Mouse (Mus musculus) embryonic fibroblast, embryonic 13.5 days (primary cell): ENCODE results near the gene Ppie. TPM values are rescaled to one million over a fixed set of nuclear protein-coding genes. Genes with fewer than 3 reads are reported as not detected.
A peak's percentile ranks its signal among the peaks of the same experiment; 100 is the strongest.
"Not testable (repeated sequence)": the region's sequence is repeated elsewhere in the genome, so short reads cannot be mapped to it uniquely, and the experiment has no call there.

Experiments used
- H3K27ac ChIP-seq: 2 replicates; pipeline ENCODE4 v1.5.1; 2012; ENCODE audit warnings: low read length, control low read depth, inconsistent platforms; ENCODE audit not compliant: insufficient read depth
- H3K4me1 ChIP-seq: 2 replicates; pipeline ENCODE4 v1.6.1; 2011; ENCODE audit warnings: low read length; ENCODE audit not compliant: control insufficient read depth, insufficient read depth
- H3K4me3 ChIP-seq: 2 replicates; pipeline ENCODE4 v1.5.1; 2011; ENCODE audit warnings: mild to moderate bottlenecking, control low read depth, low read length; ENCODE audit not compliant: insufficient read depth
- CTCF ChIP-seq: IDR thresholded peaks from 2 replicates; pipeline ENCODE4 v1.5.1; 2011; ENCODE audit warnings: mild to moderate bottlenecking, control low read depth, low read length, moderate library complexity, borderline replicate concordance; ENCODE audit not compliant: insufficient read depth
- POLR2A ChIP-seq: IDR thresholded peaks from 2 replicates; pipeline ENCODE4 v1.6.1; 2011; ENCODE audit warnings: low read depth, mild to moderate bottlenecking, control low read depth, low read length, moderate library complexity
- polyA plus RNA-seq: library from polyadenylated mRNA; stranded (reverse); fragments of >200 nt; gene quantifications from 2 replicates; pipeline ENCODE4 v1.2.4, GENCODE M21; 2011; ENCODE audit warnings: low read depth; ENCODE audit not compliant: missing spikeins, insufficient read length

The Ppie gene
- polyA plus RNA-seq: 22.0 and 33.6 TPM in 2 replicates

DNA sequence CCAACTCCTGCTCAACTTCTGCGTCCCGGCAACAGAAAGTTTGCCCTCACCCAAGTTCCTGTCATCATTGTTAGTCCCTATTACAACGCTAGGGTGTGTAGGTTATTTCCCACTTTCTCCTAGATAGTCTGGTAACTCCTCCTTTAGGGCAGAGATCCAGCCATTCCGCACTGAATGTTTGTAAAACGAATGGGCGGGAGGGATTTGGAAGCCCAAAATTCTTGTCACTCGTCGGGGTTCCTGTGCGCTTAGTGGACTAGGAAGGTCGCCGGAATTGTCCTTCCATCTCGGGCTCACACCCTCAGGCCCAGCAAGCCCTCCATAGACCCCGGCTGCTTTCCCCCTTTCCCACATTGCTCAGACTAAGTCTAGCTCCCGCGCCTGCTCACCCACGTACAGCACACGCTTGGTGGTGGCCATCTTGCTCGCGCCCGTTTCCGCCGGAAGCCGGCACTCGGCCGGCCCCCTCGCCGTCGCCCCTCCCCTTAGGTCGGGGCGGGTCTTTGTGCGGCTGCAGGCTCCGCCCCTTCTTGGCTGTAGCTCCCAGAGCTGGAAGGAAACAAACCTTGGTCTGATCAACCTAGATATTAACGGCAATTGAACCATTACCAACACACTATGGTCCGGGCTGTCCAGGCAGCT, at the start of gene Ppie:
TSS of gene Ppie (minus strand) at position 439 of the 642 bp plus-strand sequence.
- Histone ChIP-seq H3K27ac (peak within 1 kb of the TSS; percentile 83), H3K4me3 (peak within 1 kb of the TSS; percentile 98), H3K4me1 (no peaks in the 10 kb centered on the region; the same call in 1 of the 2 replicates)
- TF ChIP-seq CTCF: no peak
- TF ChIP-seq POLR2A: peak; percentile 84

DNA sequence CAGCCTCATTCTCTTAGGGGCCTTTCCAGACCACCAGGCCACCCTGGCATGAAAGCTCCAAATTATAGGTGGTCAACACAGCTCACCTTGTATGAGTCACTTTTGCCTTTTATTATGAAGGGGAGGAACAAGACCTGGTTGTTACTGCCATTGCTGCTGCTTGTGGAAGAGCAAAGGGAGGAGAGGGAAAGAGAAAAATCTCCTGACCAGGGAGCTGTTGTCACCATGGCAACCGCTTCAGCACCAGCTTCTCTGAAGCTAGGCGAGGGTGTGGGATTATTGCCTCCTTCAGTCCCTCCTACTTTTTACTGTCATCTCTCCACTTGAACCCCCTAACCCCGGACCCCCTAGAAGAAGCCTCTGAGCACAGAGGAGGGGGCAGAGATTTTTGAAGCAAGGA, 45.1 kb upstream of the Ppie start:
- Histone ChIP-seq H3K27ac (no peak overlapping the region), H3K4me1 (no peaks in the 10 kb centered on the region; the same call in 1 of the 2 replicates), H3K4me3 (no peak overlapping the region)
- TF ChIP-seq CTCF (no peak), POLR2A (no peak)

DNA sequence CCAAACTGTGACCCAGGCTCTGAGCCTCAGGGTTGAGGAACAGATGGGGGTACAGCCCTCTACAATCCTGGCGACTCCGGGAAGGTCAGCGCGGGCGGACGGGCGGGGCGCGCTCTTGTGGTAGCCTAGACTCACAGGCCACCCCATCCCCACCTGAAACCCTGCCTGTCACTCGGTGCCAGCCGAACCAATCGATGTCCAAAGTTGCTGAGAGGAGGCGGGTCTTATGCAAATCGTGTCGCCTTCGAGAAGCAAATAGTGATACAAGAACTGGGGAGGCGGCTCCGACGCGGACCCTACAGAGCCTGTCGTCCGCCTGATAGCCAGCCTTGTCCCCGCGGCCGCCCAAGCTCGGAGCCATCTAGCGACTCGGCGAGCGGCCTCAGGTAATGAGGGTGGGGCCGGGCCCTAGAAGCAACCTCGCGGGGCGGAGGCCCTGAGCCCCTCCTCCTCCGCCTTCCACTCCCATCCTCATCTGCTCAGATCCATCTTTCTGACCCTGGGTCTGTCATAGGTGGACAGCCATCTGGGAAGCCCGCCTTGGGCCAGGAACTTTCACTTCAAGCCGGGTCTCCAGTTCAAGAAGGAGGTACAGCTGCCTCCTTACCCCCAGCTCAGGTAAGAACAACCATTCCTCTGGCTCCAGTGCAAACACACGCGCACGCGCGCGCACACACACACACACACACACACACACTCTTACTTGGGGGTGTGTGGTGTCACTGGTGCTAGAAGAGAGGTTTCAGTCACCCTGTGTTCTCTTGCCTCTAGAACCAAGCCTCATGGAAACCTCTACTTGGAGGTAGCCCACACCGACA, 43.7 kb upstream of the Ppie start:
- TF ChIP-seq POLR2A (no peak), CTCF (no peak)
- Histone ChIP-seq H3K4me1 (no peaks in the 10 kb centered on the region; the same call in 1 of the 2 replicates), H3K27ac (no peak overlapping the region), H3K4me3 (peak overlapping the region; percentile 31)

DNA sequence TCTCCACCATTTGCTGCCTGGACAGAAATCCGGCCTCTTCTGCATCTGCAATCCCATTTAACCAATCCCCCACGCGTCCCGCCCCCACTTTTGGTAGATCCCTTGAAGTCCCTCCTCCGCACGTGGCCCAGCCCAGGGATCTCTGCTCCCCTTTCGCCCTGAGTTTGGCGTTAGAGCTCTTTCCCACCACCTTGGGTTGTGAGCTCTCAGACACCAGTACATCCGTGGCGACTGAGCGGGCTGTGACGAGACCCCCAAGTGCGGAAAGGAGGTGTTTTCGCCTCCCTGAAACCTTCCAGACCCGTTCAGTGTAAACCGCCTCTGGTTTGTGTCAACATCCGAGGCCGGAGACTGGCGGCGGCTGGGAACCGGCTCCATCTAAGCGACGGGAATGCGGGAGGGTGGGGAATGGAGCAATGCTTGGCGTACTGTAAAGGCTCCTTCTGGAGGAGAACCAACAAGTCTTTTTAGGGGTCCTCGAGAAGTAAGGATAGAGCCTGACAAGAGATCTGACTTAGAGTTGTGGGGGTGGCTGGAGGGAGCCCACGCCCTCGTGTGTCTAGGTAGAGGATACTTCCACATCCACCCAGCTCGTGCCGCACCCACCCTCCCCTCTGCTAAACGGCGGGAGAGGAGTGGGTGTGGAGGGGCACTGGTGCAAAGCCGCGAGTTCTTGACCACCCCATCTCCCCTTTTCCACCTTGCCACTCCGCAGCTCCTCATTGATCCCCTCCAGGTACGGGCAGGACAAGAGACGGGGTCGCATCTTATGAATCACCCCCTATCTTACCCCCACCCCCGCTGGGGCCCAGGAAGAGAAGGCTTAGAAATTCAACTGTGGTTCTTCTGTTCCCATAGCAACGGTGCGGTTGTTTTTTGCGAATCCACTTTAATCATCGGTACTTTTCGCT, 42.8 kb upstream of the Ppie start, which contains the start of gene Hpcal4:
TSS of gene Hpcal4 (plus strand) at position 900 of the 911 bp plus-strand sequence.
- Histone ChIP-seq H3K27ac (no peak within 1 kb of the TSS), H3K4me1 (no peaks in the 10 kb centered on the region; the same call in 1 of the 2 replicates), H3K4me3 (peak within 1 kb of the TSS; percentile 31)
- TF ChIP-seq CTCF (no peak), POLR2A (no peak)

DNA sequence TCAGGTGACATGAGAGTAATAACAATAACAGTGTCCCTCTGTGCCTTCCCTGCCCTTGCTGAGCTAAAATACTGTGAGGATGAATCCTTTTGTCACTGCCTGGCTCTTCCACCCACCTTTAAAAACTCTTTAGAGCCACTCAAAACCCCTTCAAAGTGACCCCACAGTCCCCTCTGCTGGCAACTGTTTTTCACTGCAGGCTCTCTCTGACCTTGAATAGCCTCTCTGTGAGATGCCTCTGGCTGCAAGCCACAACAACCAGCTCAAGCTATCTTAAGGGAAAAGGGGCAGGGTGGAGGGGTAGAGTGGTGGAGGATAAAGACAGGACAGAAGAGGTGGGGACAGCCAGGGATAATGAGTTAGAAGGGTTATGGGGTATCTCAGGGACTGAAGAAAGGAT, 32.1 kb upstream of the Ppie start:
- TF ChIP-seq POLR2A (no peak), CTCF (no peak)
- H3K4me3 ChIP-seq: no peak overlapping the region
- no peaks in the 10 kb centered on the region for H3K4me1 ChIP-seq
- no peak overlapping the region for H3K27ac ChIP-seq

DNA sequence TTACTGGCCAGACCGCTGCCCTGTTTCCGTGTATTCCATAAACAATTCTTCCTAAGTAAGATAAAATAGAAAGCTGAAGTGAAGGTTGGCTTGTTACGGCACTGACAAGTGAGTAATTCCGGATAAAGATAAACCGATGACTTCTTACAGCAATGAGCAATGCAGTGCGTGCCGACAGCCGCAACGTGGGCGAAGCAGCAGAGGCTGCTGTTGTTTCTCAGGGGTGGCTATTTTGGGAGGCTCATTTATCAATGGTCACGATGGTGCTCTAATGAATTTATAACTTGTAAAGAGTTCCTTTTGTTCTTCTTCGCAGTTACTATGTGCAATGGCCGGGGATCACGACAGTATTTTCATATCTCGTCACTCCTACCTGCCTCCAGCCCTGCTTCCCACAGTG, 24.4 kb upstream of the Ppie start:
- no peak for TF ChIP-seq CTCF
- no peak for TF ChIP-seq POLR2A
- no peak overlapping the region for H3K4me3 ChIP-seq
- no peaks in the 10 kb centered on the region for H3K4me1 ChIP-seq
- H3K27ac ChIP-seq: no peak overlapping the region

DNA sequence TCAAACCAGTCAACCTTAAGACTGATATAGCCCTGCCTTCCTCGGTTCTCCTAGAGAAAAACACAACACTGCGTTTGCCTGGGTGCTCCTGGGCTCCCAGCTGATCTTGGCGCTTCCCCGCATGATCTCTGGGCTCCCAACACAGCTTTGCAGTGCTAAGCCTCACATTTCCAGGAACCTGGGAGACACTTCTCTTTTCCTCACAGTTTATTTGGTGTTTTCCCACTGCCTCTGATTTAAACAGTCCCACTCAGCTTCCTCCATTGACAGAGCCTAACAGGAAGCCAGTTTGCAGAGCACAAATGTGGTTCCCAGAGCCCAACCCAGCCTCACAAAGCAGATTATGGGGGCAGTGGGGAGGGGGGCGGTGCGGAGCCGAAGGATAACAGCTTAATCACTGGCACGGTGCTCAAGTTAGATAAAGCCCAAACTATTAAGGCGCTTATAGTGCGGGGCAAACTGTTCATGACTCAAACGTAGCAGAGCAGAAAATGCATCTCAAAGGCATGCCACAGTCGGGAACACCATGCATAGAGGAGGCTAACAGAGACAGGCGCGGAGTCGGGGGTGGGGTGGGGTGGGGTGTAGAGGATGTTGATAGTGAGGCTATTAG, 22.7 kb upstream of the Ppie start:
- Histone ChIP-seq H3K4me3 (no peak overlapping the region), H3K27ac (no peak overlapping the region), H3K4me1 (no peaks in the 10 kb centered on the region)
- TF ChIP-seq POLR2A: no peak
- TF ChIP-seq CTCF: no peak

DNA sequence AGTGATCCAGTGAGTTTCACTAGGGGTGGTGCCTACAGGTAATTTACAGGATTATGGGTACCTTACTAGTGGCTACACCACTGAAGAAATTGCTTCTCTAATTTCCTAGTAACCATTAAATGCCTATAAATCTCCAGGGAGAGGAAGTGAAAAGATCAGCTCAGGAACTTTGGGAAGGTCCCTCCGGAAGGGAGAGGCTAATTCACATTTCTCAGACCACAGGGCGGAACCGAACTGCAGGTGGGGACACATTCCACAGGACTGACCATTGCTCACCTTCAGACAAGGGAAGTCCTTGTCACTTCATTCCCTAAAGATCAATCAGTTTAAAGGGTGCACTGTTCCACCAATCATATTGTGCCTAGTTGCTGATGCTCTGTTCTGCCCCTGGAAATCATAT, 21.5 kb upstream of the Ppie start:
- not testable (repeated sequence) for H3K27ac ChIP-seq, H3K4me3 ChIP-seq, H3K4me1 ChIP-seq

DNA sequence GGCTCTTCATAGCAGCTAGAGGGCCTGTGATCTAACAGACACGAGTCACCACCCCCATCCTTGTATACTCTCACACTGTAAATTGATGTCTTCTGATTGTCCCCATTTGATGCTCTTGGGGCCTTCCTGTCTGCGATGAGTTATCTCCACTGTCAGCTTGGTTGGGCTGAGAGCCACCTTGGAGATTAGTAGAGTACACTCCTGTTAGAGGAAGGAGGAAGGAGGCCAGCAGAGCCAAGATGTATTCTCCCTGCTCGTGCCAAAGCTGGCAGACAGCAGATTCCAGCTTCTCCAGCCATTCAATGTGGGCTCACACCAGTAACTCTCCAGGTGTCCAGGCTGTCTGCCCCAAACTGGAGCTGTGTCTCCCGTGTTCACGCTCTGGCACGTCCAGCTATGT, 20.8 kb upstream of the Ppie start:
- TF ChIP-seq POLR2A: no peak
- TF ChIP-seq CTCF: no peak
- H3K4me1 ChIP-seq: no peaks in the 10 kb centered on the region

More for the DNA sequence above, 20.8 kb upstream of the Ppie start:
- Histone ChIP-seq H3K4me3 (no peak overlapping the region), H3K27ac (no peak overlapping the region)
